Mouse (Mus musculus) spleen, postnatal 0 days (tissue): ENCODE measurements around the gene Nos3. TPM values are rescaled to one million over a fixed set of nuclear protein-coding genes. Genes with fewer than 3 reads are reported as not detected.

Experiments
- polyA plus RNA-seq: library from polyadenylated mRNA; unstranded; fragments of >200 nt; fragmentation: Nextera tagmentation; extraction: Ambion mirVana; gene quantifications from 2 replicates; pipeline ENCODE4 v1.2.1, GENCODE M21; 2015

The Nos3 gene
- polyA plus RNA-seq, result 3.1 and 4.4 TPM in 2 replicates

GRCm38 (mm10) chr5:24364508-24364907, at the start of gene Nos3:
TSS of gene Nos3 (plus strand) at chr5:24364810.

GRCm38 (mm10) chr5:24351278-24351677, 13.3 kb upstream of the Nos3 start, which contains the start of gene Kcnh2:
TSS of gene Kcnh2 (minus strand) at chr5:24351604.

GRCm38 (mm10) chr5:24391864-24392263, 27.3 kb downstream of the Nos3 start, which contains the start of gene Atg9b:
TSS of gene Atg9b (minus strand) at chr5:24392143.

GRCm38 (mm10) chr5:24393392-24393997, 28.9 kb downstream of the Nos3 start, which contains the start of gene Abcb8:
TSS of gene Abcb8 (plus strand) at chr5:24393663.

GRCm38 (mm10) chr5:24413042-24413693, 48.6 kb downstream of the Nos3 start, which contains the start of gene Asic3:
TSS of gene Asic3 (plus strand) at chr5:24413392.

GRCm38 (mm10) chr5:24423129-24424003, 58.8 kb downstream of the Nos3 start, which contains the start of the genes Cdk5 and Slc4a2:
TSS of gene Cdk5 (minus strand) at chr5:24423530.
TSS of gene Slc4a2 (plus strand) at chr5:24423837.

Other genes starting within 250 kb of the Nos3 start
- 8.9 and 9.6 TPM in 2 replicates for gene Nupl2, start 199.8 kb upstream of the Nos3 start, polyA plus RNA-seq
- gene Kcnh2, start 13.2 kb upstream of the Nos3 start, polyA plus RNA-seq, result 0.69 and 0.80 TPM in 2 replicates
- gene Atg9b, start 27.3 kb downstream of the Nos3 start, polyA plus RNA-seq, result 1.1 and 2.0 TPM in 2 replicates
- gene Abcb8, start 28.9 kb downstream of the Nos3 start, polyA plus RNA-seq, result 20.3 and 21.0 TPM in 2 replicates
- not detected in 2 replicates for gene Asic3, start 48.6 kb downstream of the Nos3 start, polyA plus RNA-seq
- 13.7 and 16.6 TPM in 2 replicates for gene Cdk5, start 58.7 kb downstream of the Nos3 start, polyA plus RNA-seq
- 9.1 and 10.4 TPM in 2 replicates for gene Slc4a2, start 59.0 kb downstream of the Nos3 start, polyA plus RNA-seq
- gene Fastk, start 80.5 kb downstream of the Nos3 start, polyA plus RNA-seq, result 45.3 and 48.4 TPM in 2 replicates
- 6.6 and 8.3 TPM in 2 replicates for gene Tmub1, start 83.0 kb downstream of the Nos3 start, polyA plus RNA-seq
- 12.6 and 14.8 TPM in 2 replicates for gene Agap3, start 87.4 kb downstream of the Nos3 start, polyA plus RNA-seq
- 0.04 TPM in 1 of 2 replicates, not detected in the other for gene Gbx1, start 162.4 kb downstream of the Nos3 start, polyA plus RNA-seq
- 0.17 and 0.35 TPM in 2 replicates for gene Asb10, start 176.2 kb downstream of the Nos3 start, polyA plus RNA-seq
- gene 4931409K22Rik, start 192.0 kb downstream of the Nos3 start, polyA plus RNA-seq, result 0.07 and 0.10 TPM in 2 replicates
- gene Abcf2, start 212.7 kb downstream of the Nos3 start, polyA plus RNA-seq, result 47.8 and 49.0 TPM in 2 replicates
- 11.3 and 14.3 TPM in 2 replicates for gene Chpf2, start 221.9 kb downstream of the Nos3 start, polyA plus RNA-seq